Mouse (Mus musculus): ENCODE data around the gene Prlh. TPM values are rescaled to one million over a fixed set of nuclear protein-coding genes. Genes with fewer than 3 reads are reported as not detected.

Prlh gene
- polyA plus RNA-seq, 1 experiment from 2014 or later = not detected

DNA sequence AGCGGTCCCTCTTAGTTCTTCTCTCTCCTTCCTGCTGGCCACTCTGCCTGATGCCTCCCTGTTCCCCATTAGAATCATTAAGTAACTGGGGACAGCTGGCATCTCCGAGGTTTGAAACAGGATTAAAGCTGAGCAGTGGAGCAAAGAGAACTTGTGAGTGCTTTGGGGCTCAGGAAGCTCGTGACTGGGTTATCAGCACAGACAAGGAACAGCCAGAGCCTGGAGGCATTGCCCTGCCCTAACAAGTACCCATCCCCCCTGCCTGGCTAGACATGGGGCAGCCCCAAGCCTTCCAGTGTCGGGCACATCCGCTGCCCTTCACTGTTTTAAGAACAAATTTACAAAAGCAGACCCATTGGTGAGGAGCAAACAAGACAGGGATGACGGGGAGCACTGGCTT is 35.4 kb upstream of the Prlh start:
- CTCF ChIA-PET = interaction anchor here (0.9 kb wide), 1 partner anchor 10 kb away, joined by 3 read pairs; no protein-coding TSS in a partner anchor
- DNase-seq (ENCODE audit: low read depth, low spot score) = no peak
- no peak for ATAC-seq

DNA sequence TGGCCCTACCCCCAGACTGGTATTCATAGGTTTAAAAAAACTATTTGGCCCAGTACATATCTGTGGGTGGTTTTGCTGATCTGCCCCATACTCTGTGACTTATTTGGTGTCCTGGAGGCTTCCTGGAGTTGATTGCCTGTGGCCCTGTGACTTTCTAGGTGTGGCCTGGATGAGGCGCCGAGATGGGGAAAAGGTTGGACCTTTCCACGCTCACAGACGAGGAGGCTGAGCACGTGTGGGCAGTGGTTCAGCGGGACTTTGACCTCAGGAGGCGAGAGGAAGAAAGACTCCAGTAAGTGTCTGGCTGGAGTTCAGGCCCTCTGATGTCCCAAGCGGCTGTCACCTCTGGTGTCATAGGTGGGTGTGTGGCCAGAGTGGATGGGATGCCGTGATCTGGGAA is 31.2 kb upstream of the Prlh start:
- ChIA-PET CTCF (no interaction called here), POLR2A (no interaction called here)
- ATAC-seq (no peak), DNase-seq (ENCODE audit: low read depth, low spot score) (no peak)
- in situ Hi-C loops (cut with MboI; ENCODE audit: low pct_unique_long_range_greater_than_20kb) = no loop called here
- H3K27me3 ChIP-seq = no peaks in the 10 kb centered on the region
- no peak for TF ChIP-seq CTCF (IDR thresholded peaks at IDR 0.05)

More for the DNA sequence above, 35.4 kb upstream of the Prlh start:
- POLR2A ChIA-PET = no interaction called here
- no peaks in the 10 kb centered on the region for H3K27me3 ChIP-seq
- no peak for TF ChIP-seq CTCF (IDR thresholded peaks at IDR 0.05)
- in situ Hi-C loops (cut with MboI; ENCODE audit: low pct_unique_long_range_greater_than_20kb) = no loop called here

DNA sequence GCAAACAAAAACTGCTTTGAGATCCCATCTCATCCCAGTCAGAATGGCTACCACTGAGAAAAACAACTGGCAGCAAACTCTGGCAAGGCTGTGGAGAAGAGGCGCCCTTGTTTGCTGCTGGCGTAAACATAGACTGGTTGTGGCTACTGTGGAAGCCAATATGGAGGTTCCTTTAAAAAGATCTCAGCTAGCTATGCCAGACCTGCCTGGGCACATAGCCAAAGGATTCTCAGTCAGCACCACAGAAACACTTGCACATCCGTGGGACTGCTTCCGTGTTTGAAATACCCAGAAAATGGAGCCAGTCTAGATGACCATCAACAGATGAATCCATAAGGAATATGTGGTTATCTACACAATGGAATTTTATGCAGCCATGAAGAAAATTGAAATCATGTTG is 26.9 kb upstream of the Prlh start:
- DNase-seq (ENCODE audit: low read depth, low spot score) (no peak), ATAC-seq (no peak)
- POLR2A ChIA-PET = no interaction called here
- no peak for TF ChIP-seq CTCF (IDR thresholded peaks at IDR 0.05)
- H3K27me3 ChIP-seq = no peaks in the 10 kb centered on the region
- in situ Hi-C loops (cut with MboI; ENCODE audit: low pct_unique_long_range_greater_than_20kb) = no loop called here
- CTCF ChIA-PET = no interaction called here

DNA sequence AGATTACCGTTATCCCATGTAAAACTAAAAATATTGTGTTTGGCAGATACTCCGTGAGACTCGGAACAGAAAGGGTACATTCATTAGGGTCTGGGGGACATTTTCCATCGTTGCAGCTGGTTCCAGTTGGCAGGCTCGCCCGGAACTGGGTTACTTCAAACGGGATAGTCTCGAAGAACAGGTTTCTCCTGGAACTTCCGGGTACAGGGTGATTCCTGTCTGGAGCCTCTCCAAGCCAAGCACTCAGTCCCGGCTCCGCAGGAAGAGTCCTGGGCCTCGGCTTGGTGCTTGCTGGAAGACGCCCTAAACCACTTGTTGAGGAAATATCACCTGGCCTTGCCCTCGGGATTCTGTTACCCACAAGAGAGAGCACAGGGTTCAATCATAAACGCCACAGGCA is 25.6 kb upstream of the Prlh start:
- DNase-seq (ENCODE audit: low read depth, low spot score) = no peak
- POLR2A ChIA-PET = no interaction called here
- no peak for TF ChIP-seq CTCF (IDR thresholded peaks at IDR 0.05)
- no peak for ATAC-seq
- in situ Hi-C loops (cut with MboI; ENCODE audit: low pct_unique_long_range_greater_than_20kb) = no loop called here
- H3K27me3 ChIP-seq = no peaks in the 10 kb centered on the region
- CTCF ChIA-PET = interaction anchor here (1.2 kb wide), 1 partner anchor 20 kb away, joined by 4 read pairs; no protein-coding TSS in a partner anchor

DNA sequence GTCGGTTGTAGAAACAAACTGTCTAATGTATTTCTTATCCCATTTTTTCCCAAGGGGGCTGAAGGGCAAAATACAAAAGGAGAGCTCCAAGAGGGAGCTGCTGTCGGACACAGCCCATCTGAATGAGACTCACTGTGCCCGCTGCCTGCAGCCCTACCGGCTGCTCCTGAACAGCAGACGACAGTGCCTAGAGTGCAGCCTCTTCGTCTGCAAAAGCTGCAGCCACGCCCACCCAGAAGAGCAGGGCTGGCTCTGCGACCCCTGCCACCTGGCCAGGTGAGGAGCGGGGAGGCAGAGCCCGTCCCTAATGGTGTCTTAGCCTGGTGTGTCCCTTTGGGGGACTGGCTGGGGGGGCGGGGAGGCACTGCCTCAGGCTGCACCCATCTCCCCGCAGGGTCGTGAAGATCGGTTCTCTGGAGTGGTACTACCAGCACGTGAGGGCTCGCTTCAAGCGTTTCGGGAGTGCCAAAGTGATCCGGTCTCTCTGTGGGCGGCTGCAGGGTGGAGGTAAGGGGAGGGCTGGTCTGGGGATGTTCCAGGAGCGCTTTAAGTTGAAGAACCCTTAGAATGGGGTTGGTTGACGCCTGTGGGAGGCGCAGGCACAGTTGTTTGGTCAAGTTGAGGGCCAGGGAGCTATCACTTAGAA is 24.9 kb upstream of the Prlh start:
- no peak for ATAC-seq
- ChIA-PET CTCF (interaction anchor here (0.7 to 1.4 kb wide), 5 partner anchors 11 to 29 kb away, joined by 3 to 8 read pairs (median 4); no protein-coding TSS in a partner anchor), POLR2A (no interaction called here)
- no peak for DNase-seq (ENCODE audit: low read depth, low spot score)
- H3K27me3 ChIP-seq = no peaks in the 10 kb centered on the region
- no peak for TF ChIP-seq CTCF (IDR thresholded peaks at IDR 0.05)
- in situ Hi-C loops (cut with MboI; ENCODE audit: low pct_unique_long_range_greater_than_20kb) = no loop called here

DNA sequence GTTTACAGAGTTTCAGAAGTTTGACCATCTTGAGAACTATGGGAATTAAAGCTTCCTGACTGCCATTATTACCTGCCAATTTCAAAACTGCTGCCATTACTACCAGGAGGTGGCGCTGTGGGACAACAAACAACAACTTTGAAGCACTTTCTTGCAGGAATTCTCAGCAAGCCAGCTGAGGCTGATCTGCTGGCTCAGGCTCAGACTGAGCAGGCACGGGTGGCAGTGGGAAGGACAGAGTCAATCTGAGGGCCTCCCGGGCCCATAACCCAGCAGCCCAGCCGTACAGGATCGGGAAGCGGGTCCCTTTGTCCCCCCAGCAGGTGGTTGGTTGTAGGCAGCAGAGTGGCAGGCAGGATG is 24.4 kb upstream of the Prlh start:
- DNase-seq (ENCODE audit: low read depth, low spot score) = no peak
- ATAC-seq = no peak
- POLR2A ChIA-PET = no interaction called here
- TF ChIP-seq CTCF (IDR thresholded peaks at IDR 0.05) = peak; percentile 88
- in situ Hi-C loops (cut with MboI; ENCODE audit: low pct_unique_long_range_greater_than_20kb) = no loop called here
- H3K27me3 ChIP-seq = no peaks in the 10 kb centered on the region
- CTCF ChIA-PET = interaction anchor here (0.7 to 1.4 kb wide), 5 partner anchors 12 to 28 kb away, joined by 3 to 8 read pairs (median 4); no protein-coding TSS in a partner anchor

DNA sequence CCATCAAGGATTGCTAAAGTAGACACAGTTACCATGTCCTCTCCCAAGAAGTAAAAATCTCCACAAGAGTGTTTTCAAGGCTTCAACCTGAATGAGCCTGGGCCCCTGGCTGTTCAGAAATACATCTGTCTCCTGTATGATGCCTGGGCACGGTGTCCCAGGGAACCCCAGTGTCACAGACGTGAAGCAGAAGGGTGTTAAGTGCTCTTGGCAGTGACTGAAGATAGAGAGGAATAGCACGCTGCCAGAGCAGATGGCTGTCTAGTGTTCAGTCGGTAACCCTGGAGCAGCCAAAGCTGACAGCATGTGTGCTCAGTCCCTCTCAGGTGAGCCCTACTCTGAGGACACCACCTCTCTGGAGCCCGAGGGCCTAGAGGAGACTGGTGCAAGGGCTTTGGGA is 19.9 kb upstream of the Prlh start:
- ChIA-PET POLR2A (no interaction called here), CTCF (no interaction called here)
- no peaks in the 10 kb centered on the region for H3K27me3 ChIP-seq
- ATAC-seq (no peak), DNase-seq (ENCODE audit: low read depth, low spot score) (no peak)
- in situ Hi-C loops (cut with MboI; ENCODE audit: low pct_unique_long_range_greater_than_20kb) = no loop called here
- TF ChIP-seq CTCF (IDR thresholded peaks at IDR 0.05) = no peak

DNA sequence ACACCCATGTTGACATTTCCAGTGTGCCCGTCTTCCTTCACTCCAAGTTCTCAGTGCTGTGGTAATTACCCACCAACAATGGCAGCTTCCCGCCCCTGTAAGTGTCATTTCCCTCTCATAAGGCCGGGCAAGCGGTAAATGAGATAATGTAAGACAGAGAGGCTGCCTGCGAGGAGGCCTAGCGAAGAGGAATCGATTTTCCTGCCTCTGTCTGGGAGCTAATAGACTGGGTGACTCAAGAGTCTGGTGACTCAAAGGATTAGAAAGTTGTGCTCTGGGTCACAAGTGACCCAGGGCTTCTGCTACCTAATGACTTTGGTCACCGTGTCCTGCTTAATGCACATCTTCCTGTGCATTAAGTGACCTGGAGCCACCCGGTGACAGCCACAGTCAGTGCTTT is 15.9 kb upstream of the Prlh start:
- DNase-seq (ENCODE audit: low read depth, low spot score) (no peak), ATAC-seq (no peak)

DNA sequence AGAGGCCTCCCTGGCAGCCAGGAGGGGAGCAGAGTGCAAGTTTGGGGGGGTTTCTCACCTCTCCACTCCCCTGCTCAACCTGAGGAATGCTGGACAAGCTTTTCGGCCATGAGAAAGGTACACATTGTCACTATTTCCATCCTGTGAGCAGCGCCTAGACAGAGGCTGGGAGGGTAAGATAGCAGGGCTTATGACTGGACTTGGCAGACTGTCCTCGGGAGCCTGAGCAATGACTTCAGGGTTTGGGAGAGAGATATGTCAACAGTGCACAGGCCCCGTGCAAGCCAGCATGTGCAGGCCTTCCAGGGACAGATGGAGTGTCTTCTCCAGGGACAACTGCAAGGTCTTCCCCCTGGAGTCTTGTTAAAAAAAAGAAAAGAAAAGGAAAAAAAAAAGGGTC is 12.9 kb upstream of the Prlh start:
- no peak for TF ChIP-seq CTCF (IDR thresholded peaks at IDR 0.05)
- DNase-seq (ENCODE audit: low read depth, low spot score) = no peak
- no peak for ATAC-seq
- CTCF ChIA-PET = no interaction called here
- in situ Hi-C loops (cut with MboI; ENCODE audit: low pct_unique_long_range_greater_than_20kb) = no loop called here
- POLR2A ChIA-PET = no interaction called here
- H3K27me3 ChIP-seq = no peaks in the 10 kb centered on the region

More for the DNA sequence above, 15.9 kb upstream of the Prlh start:
- no peak for TF ChIP-seq CTCF (IDR thresholded peaks at IDR 0.05)
- CTCF ChIA-PET = interaction anchor here (0.9 kb wide), 1 partner anchor 20 kb away, joined by 3 read pairs; no protein-coding TSS in a partner anchor
- in situ Hi-C loops (cut with MboI; ENCODE audit: low pct_unique_long_range_greater_than_20kb) = no loop called here
- POLR2A ChIA-PET = no interaction called here
- H3K27me3 ChIP-seq = no peaks in the 10 kb centered on the region

DNA sequence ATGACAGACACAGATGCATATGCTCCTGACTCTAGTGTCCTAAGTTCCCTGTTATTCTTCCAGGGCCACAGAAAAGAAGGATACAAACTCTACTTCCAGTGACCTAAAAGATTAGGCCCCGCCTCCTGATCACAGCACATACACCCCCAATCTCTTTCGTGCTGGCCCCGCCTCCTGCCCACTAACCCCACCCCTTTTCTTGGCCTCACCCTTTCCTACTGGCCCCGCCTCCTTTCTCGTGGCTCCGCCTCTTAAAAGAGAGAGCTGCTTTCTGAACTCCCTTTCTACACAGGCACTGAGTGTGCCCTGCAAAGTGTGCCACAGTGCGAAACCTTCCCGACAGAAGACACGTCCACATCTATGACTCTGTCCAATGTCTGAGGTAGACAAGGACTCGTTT is 7.7 kb upstream of the Prlh start:
- no peaks in the 10 kb centered on the region for H3K27me3 ChIP-seq
- TF ChIP-seq CTCF (IDR thresholded peaks at IDR 0.05) = no peak
- DNase-seq (ENCODE audit: low read depth, low spot score) = no peak
- in situ Hi-C loops (cut with MboI; ENCODE audit: low pct_unique_long_range_greater_than_20kb) = no loop called here
- POLR2A ChIA-PET = no interaction called here
- ATAC-seq = no peak
- CTCF ChIA-PET = no interaction called here

DNA sequence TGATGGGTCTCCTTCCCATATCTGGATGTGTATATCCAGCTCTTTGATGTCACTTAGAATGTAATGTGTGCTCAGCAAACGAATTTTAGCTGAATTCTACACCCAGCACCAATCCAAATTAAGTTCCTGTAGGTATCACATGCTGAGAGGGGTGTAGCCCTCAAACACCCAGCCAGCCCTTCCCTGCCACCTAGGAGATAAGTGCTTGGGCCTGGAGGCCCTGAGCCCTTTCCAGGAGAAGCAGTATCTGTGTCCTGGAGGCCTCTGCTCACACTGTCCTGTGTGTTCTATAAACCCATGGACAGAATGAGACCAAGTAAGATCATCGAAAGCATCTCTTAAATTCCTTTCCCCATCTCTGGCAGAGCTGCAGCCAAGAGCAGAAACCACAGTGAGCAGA is 5.7 kb upstream of the Prlh start:
- in situ Hi-C loops (cut with MboI; ENCODE audit: low pct_unique_long_range_greater_than_20kb) = no loop called here
- ATAC-seq (no peak), DNase-seq (ENCODE audit: low read depth, low spot score) (no peak)
- POLR2A ChIA-PET = no interaction called here
- no peak for TF ChIP-seq CTCF (IDR thresholded peaks at IDR 0.05)
- CTCF ChIA-PET = no interaction called here
- H3K27me3 ChIP-seq = no peaks in the 10 kb centered on the region

DNA sequence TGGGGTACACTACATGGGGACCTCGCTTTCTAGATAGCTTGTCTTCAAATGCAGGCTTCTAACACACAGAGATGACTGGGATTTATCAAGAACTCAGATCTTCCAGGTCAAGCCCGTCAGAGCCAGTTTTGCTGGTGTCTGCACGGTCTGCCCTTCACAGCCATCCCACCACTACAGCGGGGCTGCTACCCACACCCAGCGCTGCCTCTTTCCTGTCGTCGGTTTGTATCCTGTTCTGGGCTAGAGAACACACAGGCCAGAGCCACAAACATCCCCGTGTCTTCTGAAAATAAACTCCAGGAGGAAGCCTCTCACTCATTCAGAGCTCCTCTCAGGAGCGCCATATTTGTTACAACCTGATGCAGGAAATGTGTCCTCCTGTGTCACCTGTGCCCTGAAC is 3.6 kb upstream of the Prlh start:
- no peak for TF ChIP-seq CTCF (IDR thresholded peaks at IDR 0.05)
- in situ Hi-C loops (cut with MboI; ENCODE audit: low pct_unique_long_range_greater_than_20kb) = no loop called here
- CTCF ChIA-PET = no interaction called here

More for the DNA sequence above, 3.6 kb upstream of the Prlh start:
- DNase-seq (ENCODE audit: low read depth, low spot score) = no peak
- ATAC-seq = no peak
- POLR2A ChIA-PET = no interaction called here
- H3K27me3 ChIP-seq = no peaks in the 10 kb centered on the region
